Mouse (Mus musculus) liver, embryonic 16.5 days (tissue): ENCODE data around the gene Lurap1. TPM values are rescaled to one million over a fixed set of nuclear protein-coding genes. Genes with fewer than 3 reads are reported as not detected.

Experiments used
- ATAC-seq: fragments of 200-750 bp; cut with Nextera tagmentation; 2 replicates; pipeline ENCODE4 v1.8.0; 2017; ENCODE audit warnings: low read depth, mild to moderate bottlenecking, moderate number of reproducible peaks, moderate library complexity
- H3K27ac ChIP-seq: fragments of 300-500 bp; sonication (generic); 2 replicates; pipeline ENCODE4 v1.5.1; 2014; ENCODE audit warnings: mild to moderate bottlenecking, low read length
- H3K27me3 ChIP-seq: fragments of 300-500 bp; sonication (generic); 2 replicates; pipeline ENCODE4 v1.6.1; 2014; ENCODE audit warnings: low read depth, low read length, mixed read lengths; ENCODE audit not compliant: control insufficient read depth, insufficient read depth
- H3K36me3 ChIP-seq: fragments of 300-500 bp; sonication (generic); 2 replicates; pipeline ENCODE4 v1.6.1; 2014; ENCODE audit warnings: mild to moderate bottlenecking; ENCODE audit not compliant: control insufficient read depth, insufficient read depth
- H3K4me1 ChIP-seq: fragments of 300-500 bp; sonication (generic); 2 replicates; pipeline ENCODE4 v1.6.1; 2014; ENCODE audit warnings: low read depth, low read length, mixed read lengths; ENCODE audit not compliant: control insufficient read depth
- H3K4me2 ChIP-seq: fragments of 300-500 bp; sonication (generic); 2 replicates; pipeline ENCODE4 v1.6.1; 2014; ENCODE audit warnings: low read depth, low read length, mixed read lengths
- H3K4me3 ChIP-seq: fragments of 300-500 bp; sonication (generic); 2 replicates; pipeline ENCODE4 v1.5.1; 2014; ENCODE audit warnings: low read depth, mild to moderate bottlenecking, low read length
- H3K9ac ChIP-seq: fragments of 300-500 bp; sonication (generic); 2 replicates; pipeline ENCODE4 v1.6.1; 2014; ENCODE audit warnings: low read depth, low read length
- H3K9me3 ChIP-seq: fragments of 300-500 bp; sonication (generic); replicated peaks from 2 replicates; pipeline ENCODE4 v1.6.1; 2016; ENCODE audit warnings: low read length; ENCODE audit not compliant: control insufficient read depth
- WGBS: fragments of 180-500 bp; shearing (Covaris S2); extraction: QIAGEN DNeasy Blood & Tissue Kit; methylation state at CpG from one replicate; pipeline ENCODE4 v1.1.7; 2014; ENCODE audit not compliant: insufficient replicate concordance; 5-methylcytosine and 5-hydroxymethylcytosine counted together
- polyA plus RNA-seq: library from polyadenylated mRNA; unstranded; fragments of >200 nt; fragmentation: Nextera tagmentation; extraction: Ambion mirVana; gene quantifications from 2 replicates; pipeline ENCODE4 v1.2.1, GENCODE M21; 2015

Gene Lurap1
- polyA plus RNA-seq, 1 experiment from 2014 or later = 0.38 TPM

GRCm38 (mm10) chr4:116134990-116135389 lies 16.1 kb downstream of the Lurap1 start:
- Histone ChIP-seq H3K9me3 (no peaks in the 10 kb centered on the region), H3K4me2 (no peak overlapping the region), H3K36me3 (no peaks in the 10 kb centered on the region), H3K9ac (no peak overlapping the region), H3K4me3 (no peak overlapping the region), H3K27ac (no peak overlapping the region), H3K27me3 (no peaks in the 10 kb centered on the region), H3K4me1 (no peaks in the 10 kb centered on the region; the same call in 1 of the 2 replicates)
- WGBS = 32% methylated on average over 2 of the region's 2 CpGs
- no peak for ATAC-seq

- Histone ChIP-seq H3K4me3 (no peak overlapping the region), H3K4me1 (no peaks in the 10 kb centered on the region; the same call in 1 of the 2 replicates), H3K9ac (no peak overlapping the region), H3K27me3 (no peaks in the 10 kb centered on the region), H3K9me3 (no peaks in the 10 kb centered on the region), H3K27ac (no peak overlapping the region), H3K36me3 (no peaks in the 10 kb centered on the region), H3K4me2 (no peak overlapping the region)
- no peak for ATAC-seq
- WGBS = 42% methylated on average over 4 of the region's 4 CpGs
Measured at GRCm38 (mm10) chr4:116133126-116133525, 18.0 kb downstream of the Lurap1 start.

GRCm38 (mm10) chr4:116127956-116128355 lies 23.2 kb downstream of the Lurap1 start:
- 78% methylated on average over 6 of the region's 6 CpGs for WGBS
- no peak overlapping the region for H3K27ac ChIP-seq
- no peak overlapping the region for H3K4me3 ChIP-seq
- no peaks in the 10 kb centered on the region for H3K27me3 ChIP-seq
- H3K9me3 ChIP-seq = no peaks in the 10 kb centered on the region
- peaks cover 15% of the 10 kb centered on the region for H3K4me1 ChIP-seq
- no peak overlapping the region for H3K4me2 ChIP-seq
- ATAC-seq = no peak
- H3K36me3 ChIP-seq = no peaks in the 10 kb centered on the region
- no peak overlapping the region for H3K9ac ChIP-seq

DNA sequence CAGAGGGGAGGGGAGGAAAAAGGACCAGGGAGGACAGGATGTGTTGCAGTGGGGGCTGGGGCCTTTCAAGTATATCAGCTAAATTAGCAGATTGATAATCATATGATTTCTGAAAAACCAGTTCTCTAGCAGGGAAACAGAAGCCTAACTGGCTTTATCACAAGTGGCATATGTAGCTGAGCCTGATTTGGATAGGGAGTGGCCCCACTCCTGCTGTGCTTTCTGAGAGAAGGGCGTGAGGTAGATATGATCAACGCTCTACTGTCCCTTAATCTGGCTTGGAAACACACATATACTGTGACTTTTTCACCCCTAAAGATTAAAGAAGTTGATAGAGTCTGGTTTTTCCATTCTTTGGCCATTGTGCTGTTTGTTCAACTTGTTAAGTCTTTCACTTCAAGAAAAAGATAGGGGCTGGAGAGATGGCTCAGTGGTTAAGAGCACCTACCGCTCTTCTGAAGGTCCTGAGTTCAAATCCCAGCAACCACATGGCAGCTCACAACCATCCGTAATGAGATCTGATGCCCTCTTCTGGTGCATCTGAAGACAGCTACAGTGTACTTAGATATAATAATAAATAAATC lies 25.2 kb downstream of the Lurap1 start:
- no peak overlapping the region for H3K27ac ChIP-seq
- no peaks in the 10 kb centered on the region for H3K27me3 ChIP-seq
- 0 out of 2 replicates have a peak, but pooled peaks have one; percentile 23 for ATAC-seq

DNA sequence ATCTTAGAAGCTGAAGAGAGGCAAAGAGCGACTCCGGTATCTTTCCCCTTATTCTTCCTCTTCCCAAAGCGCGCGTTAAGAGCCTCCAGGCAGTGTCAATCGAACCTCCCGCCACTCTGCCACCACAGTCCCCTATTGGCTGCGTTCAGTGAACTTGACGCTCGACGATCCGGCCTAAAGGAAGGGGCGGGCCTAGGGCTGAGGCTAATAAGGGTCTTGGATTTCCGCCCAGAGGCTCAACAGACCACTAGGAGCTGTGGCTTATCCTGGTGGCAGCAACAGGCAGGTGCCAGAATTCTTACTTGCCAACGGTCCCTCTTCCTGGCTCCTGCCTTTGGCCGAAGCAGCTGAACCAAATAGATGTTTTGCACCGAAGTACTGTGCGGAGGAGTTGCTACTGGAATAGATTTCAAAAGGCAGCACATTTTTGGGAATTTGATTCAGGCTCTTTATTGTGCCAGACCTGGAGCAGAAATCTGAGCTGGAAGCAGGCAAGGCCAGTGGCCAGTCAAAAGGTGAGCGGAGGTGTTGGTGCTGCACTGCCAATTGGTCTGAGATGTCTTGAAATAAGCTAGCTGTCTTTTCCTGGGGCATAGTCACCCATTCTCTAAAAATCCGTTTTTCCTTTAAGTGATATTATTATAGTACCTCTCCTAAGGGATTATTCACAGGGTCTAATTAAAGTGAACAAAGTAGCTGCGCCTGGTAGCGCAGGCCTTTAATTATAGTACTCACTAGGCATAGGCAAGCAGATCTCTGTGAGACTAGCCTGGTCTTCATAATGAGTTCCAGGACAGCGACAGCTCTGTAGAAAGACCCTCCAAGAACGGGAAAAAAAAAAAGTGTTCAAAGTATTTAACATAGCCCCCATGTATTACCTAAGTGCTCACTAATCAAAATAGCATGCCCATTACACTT lies 27.3 kb downstream of the Lurap1 start, which contains the start of the genes Rad54l and Pomgnt1:
Rad54l (minus strand) TSS at position 89 of the 918 bp plus-strand sequence.
Pomgnt1 (plus strand) TSS at position 239 of the 918 bp plus-strand sequence.
- H3K4me3 ChIP-seq = peak within 1 kb of the TSS; percentile 78
- no peaks in the 10 kb centered on the region for H3K36me3 ChIP-seq
- H3K4me2 ChIP-seq = peak within 1 kb of the TSS; percentile 68
- H3K27me3 ChIP-seq = no peaks in the 10 kb centered on the region
- H3K4me1 ChIP-seq = peaks cover 28% of the 10 kb centered on the region
- peak within 1 kb of the TSS; percentile 75 for H3K27ac ChIP-seq
- 5% methylated on average over 24 of the region's 24 CpGs for WGBS
- peak; percentile 99 for ATAC-seq
- H3K9me3 ChIP-seq = no peaks in the 10 kb centered on the region
- H3K9ac ChIP-seq = peak within 1 kb of the TSS; percentile 70

More for the DNA sequence above, 25.2 kb downstream of the Lurap1 start:
- Histone ChIP-seq H3K4me2 (no peak overlapping the region), H3K9ac (no peak overlapping the region), H3K36me3 (no peaks in the 10 kb centered on the region), H3K4me3 (no peak overlapping the region), H3K9me3 (no peaks in the 10 kb centered on the region), H3K4me1 (peaks cover 28% of the 10 kb centered on the region)
- WGBS = 47% methylated on average over 4 of the region's 4 CpGs

DNA sequence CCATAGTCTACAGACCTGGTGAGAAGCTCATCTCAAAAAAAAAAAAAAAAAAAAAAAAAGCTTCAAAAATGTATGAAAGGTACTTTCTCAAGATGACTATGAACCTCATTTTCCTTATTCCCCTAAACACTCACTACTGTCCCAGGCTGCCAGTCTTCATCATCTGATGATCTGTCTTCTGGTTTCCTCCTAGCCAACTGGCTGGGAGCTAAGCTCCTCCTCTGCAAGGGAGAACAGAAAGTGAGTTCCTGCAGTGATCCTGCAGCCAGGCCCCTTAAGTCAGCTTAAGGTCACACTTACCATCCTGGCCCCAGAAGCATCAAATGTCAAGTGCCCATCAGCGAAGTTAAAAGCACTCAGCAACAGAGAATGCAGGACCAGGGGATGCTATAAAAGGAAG lies 28.4 kb downstream of the Lurap1 start:
- H3K4me3 ChIP-seq = peak overlapping the region; percentile 78
- H3K27ac ChIP-seq = peak overlapping the region; percentile 75
- no peaks in the 10 kb centered on the region for H3K36me3 ChIP-seq
- no peaks in the 10 kb centered on the region for H3K27me3 ChIP-seq
- no peaks in the 10 kb centered on the region for H3K9me3 ChIP-seq
- ATAC-seq = no peak
- H3K4me1 ChIP-seq = peaks cover 28% of the 10 kb centered on the region
- H3K9ac ChIP-seq = peak overlapping the region; percentile 70
- peak overlapping the region; percentile 68 for H3K4me2 ChIP-seq
- 0% methylated on average over 1 of the region's 1 CpGs for WGBS

- Histone ChIP-seq H3K27me3 (no peaks in the 10 kb centered on the region), H3K4me1 (no peaks in the 10 kb centered on the region), H3K4me3 (no peak overlapping the region), H3K9ac (no peak overlapping the region), H3K4me2 (no peak overlapping the region), H3K36me3 (peaks cover 23% of the 10 kb centered on the region), H3K9me3 (no peaks in the 10 kb centered on the region), H3K27ac (no peak overlapping the region)
- WGBS = 83% methylated on average over 2 of the region's 2 CpGs
- ATAC-seq = no peak
Measured at GRCm38 (mm10) chr4:116111486-116111885, 39.7 kb downstream of the Lurap1 start.

GRCm38 (mm10) chr4:116110695-116111094 lies 40.4 kb downstream of the Lurap1 start:
- no peak overlapping the region for H3K4me3 ChIP-seq
- 86% methylated on average over 6 of the region's 6 CpGs for WGBS
- no peak overlapping the region for H3K4me2 ChIP-seq
- no peaks in the 10 kb centered on the region for H3K4me1 ChIP-seq
- H3K27ac ChIP-seq = no peak overlapping the region
- no peaks in the 10 kb centered on the region for H3K27me3 ChIP-seq
- peaks cover 27% of the 10 kb centered on the region for H3K36me3 ChIP-seq
- ATAC-seq = no peak
- H3K9ac ChIP-seq = no peak overlapping the region
- no peaks in the 10 kb centered on the region for H3K9me3 ChIP-seq

GRCm38 (mm10) chr4:116105278-116105677 lies 45.9 kb downstream of the Lurap1 start:
- Histone ChIP-seq H3K9me3 (no peaks in the 10 kb centered on the region), H3K4me3 (no peak overlapping the region), H3K36me3 (peaks cover 40% of the 10 kb centered on the region), H3K4me2 (no peak overlapping the region), H3K27ac (no peak overlapping the region), H3K4me1 (peaks cover 15% of the 10 kb centered on the region), H3K27me3 (no peaks in the 10 kb centered on the region), H3K9ac (no peak overlapping the region)
- no peak for ATAC-seq
- WGBS = 84% methylated on average over 5 of the region's 5 CpGs
